Mouse (Mus musculus) olfactory bulb, adult 2 months (tissue): Measurements from ENCODE around the gene Nat8f3.
"Not testable (repeated sequence)": the region's sequence is repeated elsewhere in the genome, so short reads cannot be mapped to it uniquely, and the experiment has no call there.

ENCODE experiments used
- CTCF ChIP-seq: fragments of 200-500 bp; IDR thresholded peaks from 2 replicates; pipeline ENCODE4 v1.5.1; 2012; ENCODE audit warnings: low read depth, mild to moderate bottlenecking, low read length, moderate library complexity; ENCODE audit not compliant: insufficient read depth
- POLR2A ChIP-seq: fragments of 200-500 bp; IDR thresholded peaks from 2 replicates; pipeline ENCODE4 v1.6.1; 2012; ENCODE audit warnings: mild to moderate bottlenecking, low read depth, low read length, moderate library complexity; ENCODE audit not compliant: insufficient read depth

DNA sequence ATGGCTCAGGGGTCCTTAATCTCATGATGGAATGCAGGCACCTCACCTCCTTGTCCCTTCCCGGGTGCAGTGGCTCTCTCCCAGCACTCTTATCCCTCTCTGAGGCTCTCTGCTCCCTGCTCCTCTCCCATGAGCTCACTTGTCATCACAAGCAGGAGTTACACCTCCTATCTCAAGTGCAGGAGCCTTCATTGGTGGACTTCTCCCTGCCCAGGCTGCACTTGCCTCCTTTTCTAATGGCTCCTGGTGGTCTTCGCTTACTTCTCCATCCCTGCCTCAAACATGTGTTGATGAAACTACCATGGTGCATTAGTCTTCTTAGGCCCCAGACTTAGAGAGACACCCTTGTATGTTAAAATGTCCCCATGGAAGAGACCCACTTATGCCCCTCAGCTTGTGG is 2.9 kb downstream of the Nat8f3 start:
- TF ChIP-seq CTCF, POLR2A: not testable (repeated sequence)
